Mouse (Mus musculus) ovary, postnatal 36 days (tissue): ENCODE measurements around the gene Zbtb37.
"Not testable (repeated sequence)": the region's sequence is repeated elsewhere in the genome, so short reads cannot be mapped to it uniquely, and the experiment has no call there.

ENCODE experiments used
- DNase-seq: peaks from one replicate; pipeline ENCODE4 v3.0.0; 2022; ENCODE audit warnings: low spot score, mixed read lengths

Gene Zbtb37

GRCm38 (mm10) chr1:161032345-161032744, 2.3 kb downstream of the Zbtb37 start:
- no peak for DNase-seq

GRCm38 (mm10) chr1:161031881-161032280, 2.8 kb downstream of the Zbtb37 start:
- DNase-seq = no peak

DNA sequence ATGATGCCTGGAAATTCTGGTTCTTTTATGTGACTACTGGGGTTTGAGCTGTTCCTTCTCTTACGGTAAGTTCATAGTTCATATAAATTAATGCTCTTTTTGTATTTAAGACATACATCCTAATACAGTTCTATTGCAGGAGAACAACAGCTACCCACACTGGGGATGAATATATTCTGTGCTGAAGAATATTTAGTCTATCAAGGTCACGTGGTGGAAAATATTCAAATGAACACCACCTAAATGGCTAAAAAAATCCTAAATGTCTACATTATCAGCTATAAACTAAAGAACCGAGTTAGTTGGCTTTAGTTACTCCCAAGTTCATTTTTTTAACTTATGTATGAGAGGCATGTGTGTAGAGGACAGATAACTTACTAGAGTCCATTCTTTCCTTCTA, 4.6 kb downstream of the Zbtb37 start:
- no peak for DNase-seq

DNA sequence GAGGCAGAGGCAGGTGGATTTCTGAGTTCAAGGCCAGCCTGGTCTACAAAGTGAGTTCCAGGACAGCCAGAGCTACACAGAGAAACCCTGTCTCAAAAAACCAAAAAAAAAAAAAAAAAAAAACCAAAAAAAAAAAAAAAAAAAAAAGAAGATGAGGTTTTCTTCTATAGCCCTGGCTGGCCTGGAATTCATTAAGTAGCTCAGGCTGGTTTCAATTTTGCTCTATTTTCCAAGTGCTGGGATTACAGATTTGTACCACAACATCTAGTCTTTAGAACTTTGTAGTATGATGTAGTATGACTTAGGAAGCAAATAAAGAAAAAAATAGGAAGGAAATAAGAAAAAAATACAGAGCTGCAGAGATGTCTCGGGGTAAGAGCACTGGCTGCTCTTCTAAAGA, 6.2 kb downstream of the Zbtb37 start:
- DNase-seq = not testable (repeated sequence)

DNA sequence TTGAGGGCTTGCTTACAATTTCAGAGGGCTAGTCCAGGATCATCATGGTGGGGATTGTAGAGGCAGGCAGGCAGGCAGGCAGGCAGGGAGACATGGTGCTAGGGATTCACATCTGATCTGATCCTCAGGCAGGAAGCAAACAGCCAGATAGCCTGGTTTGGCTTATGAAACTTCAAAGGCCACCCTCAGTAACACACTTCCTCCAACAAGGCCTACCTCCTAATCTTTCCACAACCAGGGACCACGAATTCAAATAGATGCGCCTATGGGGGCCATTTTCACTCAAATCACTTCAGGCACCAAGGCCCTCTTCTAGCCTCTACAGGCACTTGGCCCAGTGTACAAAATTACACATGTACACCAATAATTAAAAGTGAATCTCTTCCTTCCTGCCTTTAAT, 7.5 kb downstream of the Zbtb37 start:
- DNase-seq = no peak

GRCm38 (mm10) chr1:161025410-161026210, 9.0 kb downstream of the Zbtb37 start:
- no peak for DNase-seq

GRCm38 (mm10) chr1:161020051-161020450, 14.6 kb downstream of the Zbtb37 start:
- DNase-seq = no peak

DNA sequence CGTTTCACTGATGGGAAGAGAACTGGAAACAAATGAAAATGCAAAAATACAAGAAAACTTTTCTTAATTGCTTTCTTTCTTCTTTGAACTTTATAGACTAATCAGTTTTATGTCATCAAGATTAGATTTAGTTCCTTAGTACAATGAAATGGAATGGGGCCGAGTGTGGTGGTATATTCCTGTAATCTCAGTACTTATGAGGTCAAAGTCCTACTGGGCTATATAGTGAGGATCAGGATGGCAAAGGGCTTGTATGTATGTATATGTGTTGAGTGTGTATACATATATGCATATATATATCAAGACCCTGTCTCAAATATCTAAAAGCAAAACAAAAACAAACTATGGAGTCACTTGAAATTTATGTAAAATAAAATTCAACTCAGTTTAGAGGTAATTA, 18.3 kb downstream of the Zbtb37 start:
- no peak for DNase-seq

- DNase-seq = no peak
These were observed 24.2 kb downstream of the Zbtb37 start for GRCm38 (mm10) chr1:161010436-161010835.

DNA sequence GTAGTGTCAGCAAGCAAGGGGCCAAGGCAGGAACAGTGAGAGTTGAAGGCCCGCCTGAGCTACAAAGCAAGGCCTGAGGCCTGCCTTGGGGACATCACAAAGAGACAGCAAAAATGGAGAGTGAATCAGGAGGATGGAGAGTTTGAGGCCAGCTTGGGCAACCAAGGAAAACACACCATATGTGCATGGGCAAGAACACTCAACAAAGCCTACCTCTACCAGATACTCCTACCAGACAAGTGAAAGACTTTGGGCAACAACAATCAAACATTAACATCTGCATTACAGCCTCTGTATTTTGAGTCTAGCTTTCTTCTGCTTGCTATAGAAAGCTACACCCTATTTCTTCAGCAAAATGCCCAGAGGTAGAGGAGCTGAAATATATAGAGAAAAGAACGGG, 26.6 kb downstream of the Zbtb37 start:
- no peak for DNase-seq

DNA sequence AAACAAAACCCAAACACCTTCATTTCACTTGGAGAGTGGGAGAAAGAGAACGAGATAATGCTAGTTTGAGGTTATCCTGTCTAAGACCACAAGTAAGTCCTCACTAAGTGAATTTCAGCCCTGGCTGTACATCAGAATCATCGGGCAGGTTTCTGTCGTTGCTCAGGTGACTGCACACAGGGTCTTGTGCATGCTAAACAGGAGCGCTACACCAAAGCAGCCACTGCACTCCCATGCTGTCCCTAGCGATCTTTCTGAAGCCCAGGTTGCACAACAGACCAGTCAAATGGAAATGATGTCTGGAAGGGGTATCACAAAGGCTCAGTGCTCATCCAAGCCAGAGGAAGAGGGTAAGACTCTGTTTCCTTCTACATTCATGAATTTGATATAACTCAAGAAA, 28.2 kb downstream of the Zbtb37 start:
- DNase-seq = no peak

DNA sequence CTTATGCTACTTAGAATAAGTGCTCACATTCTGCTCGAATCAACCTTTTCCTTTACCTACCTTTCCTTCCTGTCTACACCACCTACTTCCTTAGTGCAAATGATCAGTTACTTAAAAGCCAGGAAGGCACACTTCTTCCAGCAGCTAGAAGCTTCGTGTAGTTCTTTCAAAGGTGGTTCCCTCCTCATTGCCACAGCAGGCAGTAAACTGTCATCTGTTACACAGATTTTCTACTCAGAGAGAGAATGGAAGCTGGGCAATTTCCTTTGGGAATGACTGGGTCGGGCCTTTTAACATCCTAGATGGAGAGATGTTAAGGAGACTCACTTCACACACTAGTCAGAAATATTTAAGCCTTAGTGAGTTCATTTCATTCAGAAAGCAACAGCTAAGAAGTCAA, 29.1 kb downstream of the Zbtb37 start:
- no peak for DNase-seq

GRCm38 (mm10) chr1:161004942-161005341, 29.7 kb downstream of the Zbtb37 start:
- DNase-seq = no peak

DNA sequence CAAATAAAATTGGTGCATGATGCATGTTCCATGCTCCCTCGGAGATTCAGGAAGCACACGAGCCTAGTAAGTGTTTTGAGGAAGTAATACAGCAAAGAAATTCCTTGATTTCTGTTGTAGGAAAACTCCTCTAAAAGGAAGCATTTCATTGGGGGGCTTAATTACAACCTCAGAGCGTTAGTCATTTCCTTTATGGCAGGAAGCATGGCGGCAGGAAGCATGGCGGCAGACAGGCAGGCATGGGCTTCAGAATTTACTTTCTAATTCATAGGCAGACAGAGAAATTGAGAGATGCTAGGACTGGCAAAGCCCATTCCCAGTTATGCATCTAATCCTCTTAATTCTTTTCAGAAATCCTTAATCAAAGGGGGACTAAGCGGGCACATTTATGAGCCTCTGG, 40.8 kb downstream of the Zbtb37 start:
- DNase-seq = no peak

- no peak for DNase-seq
These were observed 45.3 kb downstream of the Zbtb37 start for GRCm38 (mm10) chr1:160989395-160989794.

- DNase-seq = no peak
These were observed 47.6 kb downstream of the Zbtb37 start for GRCm38 (mm10) chr1:160986881-160987635.

- DNase-seq = no peak
These were observed 49.2 kb downstream of the Zbtb37 start for GRCm38 (mm10) chr1:160985477-160985876.

DNA sequence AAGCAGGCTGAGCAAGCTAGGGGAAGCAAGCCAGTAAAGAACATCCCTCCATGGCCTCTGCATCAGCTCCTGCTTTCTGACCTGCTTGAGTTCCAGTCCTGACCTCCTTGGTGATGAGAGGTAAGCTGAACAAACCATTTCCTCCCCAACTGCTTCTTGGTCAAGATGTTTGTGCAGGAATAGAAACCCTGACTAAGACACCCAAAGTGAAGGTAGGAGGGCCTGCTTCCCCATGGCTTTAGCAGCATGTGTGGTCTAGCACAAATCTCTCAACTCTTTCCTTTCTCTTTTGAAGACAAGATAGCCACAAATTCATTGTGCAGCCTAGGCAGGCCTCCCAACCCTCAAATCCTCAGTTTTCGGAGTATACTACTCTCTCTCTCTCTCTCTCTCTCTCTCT, 49.9 kb downstream of the Zbtb37 start:
- DNase-seq = not testable (repeated sequence)

DNA sequence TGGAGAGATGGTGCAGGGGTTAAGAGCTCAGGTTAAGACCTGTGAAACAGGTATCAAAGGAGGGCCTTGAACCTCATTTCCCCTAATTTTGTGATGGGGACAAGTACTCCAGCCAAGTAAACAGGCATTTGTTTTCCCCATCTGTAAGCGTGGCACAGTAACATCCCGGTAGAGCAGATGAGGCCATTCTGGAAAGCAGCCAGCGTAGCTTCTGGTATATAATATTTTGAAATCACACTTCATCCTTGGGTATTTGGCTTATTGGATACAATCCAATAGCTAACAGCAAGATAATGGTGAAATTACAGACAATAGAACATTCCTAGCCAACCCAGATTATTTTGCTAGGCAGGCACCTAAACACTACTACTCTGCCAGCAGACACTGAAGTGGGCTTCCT, 51.8 kb downstream of the Zbtb37 start:
- DNase-seq = no peak

GRCm38 (mm10) chr1:160981337-160981736, 53.3 kb downstream of the Zbtb37 start:
- DNase-seq = no peak

- DNase-seq = no peak
These were observed 54.0 kb downstream of the Zbtb37 start for GRCm38 (mm10) chr1:160980537-160981234.

GRCm38 (mm10) chr1:160980021-160980420, 54.6 kb downstream of the Zbtb37 start:
- DNase-seq = no peak
